Mouse (Mus musculus) megakaryocyte, embryonic 14.5 days (primary cell): ENCODE measurements around the gene Rai14.

ENCODE experiments used
- FLI1 ChIP-seq: IDR thresholded peaks from 2 replicates; pipeline ENCODE4 v1.6.1; 2012; ENCODE audit warnings: low read length, inconsistent platforms, mixed read lengths
- GATA1 ChIP-seq: IDR thresholded peaks from 3 replicates; pipeline ENCODE4 v1.6.1; 2012; ENCODE audit warnings: mixed read lengths, low read length, inconsistent platforms, borderline replicate concordance

- no peak for TF ChIP-seq GATA1
- no peak for TF ChIP-seq FLI1
Observed at GRCm38 (mm10) chr15:10671868-10672267, 42.6 kb downstream of the Rai14 start.
